Comparison of ENCODE assay signal across 8 mouse cellular contexts in the genomic region with DNA sequence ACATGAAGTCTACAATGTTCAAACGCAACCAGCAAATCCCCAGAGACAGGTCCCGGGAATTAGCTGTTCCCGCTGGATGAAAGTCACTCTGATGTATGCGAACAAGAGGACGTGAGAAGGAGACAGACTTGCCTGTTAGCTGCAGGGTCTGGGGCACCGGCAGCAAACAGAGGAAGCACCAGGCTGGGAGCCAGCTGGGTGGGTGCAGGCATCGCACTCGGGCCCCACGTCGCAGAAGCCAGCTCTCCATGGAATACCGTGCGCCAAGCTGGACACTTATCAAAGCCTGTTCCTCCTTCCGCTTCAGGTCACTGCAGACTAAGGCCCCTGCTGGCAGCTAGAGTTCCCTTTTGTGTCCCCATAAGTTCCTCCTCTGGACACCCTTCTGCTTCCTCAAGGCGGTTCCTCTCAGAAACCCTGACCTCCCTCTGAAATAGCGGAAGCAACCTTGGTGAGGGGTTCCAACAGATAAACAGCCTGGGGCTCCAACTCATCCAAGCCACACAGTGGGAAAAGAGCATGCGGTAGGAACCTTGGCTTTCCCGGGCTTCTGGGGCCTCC. TPM values are rescaled to one million over a fixed set of nuclear protein-coding genes. Genes with fewer than 3 reads are reported as not detected.
A peak's percentile ranks its signal among the peaks of the same experiment; 100 is the strongest.
DNase-seq lines count a peak whose midpoint lies in the region; ATAC-seq lines count a peak whose summit lies in the region.

A gene (minus strand): TSS at position 326 of the 561 bp plus-strand sequence.

- H3K4me3 ChIP-seq in kidney, embryonic 15.5 days (replicated peaks) = no peak within 1 kb of the TSS
- peak within 1 kb of the TSS; percentile 19; the same call in 1 of the 2 replicates for H3K4me3 ChIP-seq in embryonic facial prominence, embryonic 10.5 days
- H3K4me3 ChIP-seq in lung, embryonic 15.5 days = peak within 1 kb of the TSS; percentile 2; the same call in 1 of the 2 replicates

- no peak within 1 kb of the TSS for H3K27ac ChIP-seq in kidney, embryonic 15.5 days
- peak within 1 kb of the TSS; percentile 55; the same call in 1 of the 2 replicates for H3K27ac ChIP-seq in embryonic facial prominence, embryonic 10.5 days (replicated peaks)
- no peak within 1 kb of the TSS for H3K27ac ChIP-seq in lung, embryonic 15.5 days

- H3K9ac ChIP-seq in kidney, embryonic 15.5 days = no peak within 1 kb of the TSS
- H3K9ac ChIP-seq in lung, embryonic 15.5 days = no peak within 1 kb of the TSS

- WGBS in kidney, embryonic 15.5 days = 42% methylated on average over 17 of the region's 17 CpGs
- 40% methylated on average over 17 of the region's 17 CpGs for WGBS in embryonic facial prominence, embryonic 10.5 days
- WGBS in lung, embryonic 15.5 days = 37% methylated on average over 17 of the region's 17 CpGs

- H3K27me3 ChIP-seq in kidney, embryonic 15.5 days = peaks cover 33% of the 10 kb centered on the region
- H3K27me3 ChIP-seq in embryonic facial prominence, embryonic 10.5 days (replicated peaks; ENCODE audit: low read depth, poor library complexity, severe bottlenecking) = peaks cover 67% of the 10 kb centered on the region
- 0 out of 2 replicates have a peak, but pooled peaks cover 21% of the 10 kb centered on the region for H3K27me3 ChIP-seq in lung, embryonic 15.5 days

- no peaks in the 10 kb centered on the region for H3K36me3 ChIP-seq in kidney, embryonic 15.5 days
- no peaks in the 10 kb centered on the region for H3K36me3 ChIP-seq in embryonic facial prominence, embryonic 10.5 days (replicated peaks)
- H3K36me3 ChIP-seq in lung, embryonic 15.5 days = no peaks in the 10 kb centered on the region

- H3K4me1 ChIP-seq in kidney, embryonic 15.5 days = peaks cover 49% of the 10 kb centered on the region
- H3K4me1 ChIP-seq in embryonic facial prominence, embryonic 10.5 days = peaks cover 50% of the 10 kb centered on the region
- H3K4me1 ChIP-seq in lung, embryonic 15.5 days = peaks cover 46% of the 10 kb centered on the region

- no peak for ATAC-seq in kidney, embryonic 15.5 days (replicated peaks; ENCODE audit: low FRiP score)
- peak; percentile 62 to 66 for ATAC-seq in hematopoietic stem cell, adult 5-6 weeks (replicated peaks in 1 of 2; ENCODE audit: insufficient read depth in 1 of 2, low FRiP score in 2 of 2, low TSS enrichment in 1 of 2, low read depth in 1 of 2, poor library complexity in 2 of 2, severe bottlenecking in 2 of 2)
- no peak for ATAC-seq in lung, embryonic 15.5 days (ENCODE audit: borderline replicate concordance, extremely low read depth, low FRiP score, low TSS enrichment)

- no peak for DNase-seq in kidney, adult 8-10 months
- DNase-seq in embryonic facial prominence, embryonic 10.5 days (ENCODE audit: low spot score) = no peak
- peak; percentile 5 for DNase-seq in spleen, adult 12 weeks (ENCODE audit: low spot score)
- DNase-seq in layer of hippocampus, postnatal 36 days = no peak
- DNase-seq in embryo, embryonic 11 days = no peak

- no peaks in the 10 kb centered on the region for H3K9me3 ChIP-seq in kidney, embryonic 15.5 days (replicated peaks)
- H3K9me3 ChIP-seq in embryonic facial prominence, embryonic 10.5 days = no peaks in the 10 kb centered on the region
- no peaks in the 10 kb centered on the region for H3K9me3 ChIP-seq in lung, embryonic 15.5 days

- 0 out of 2 replicates have a peak within 1 kb of the TSS, but pooled peaks have one; percentile 20 for H3K4me2 ChIP-seq in kidney, embryonic 15.5 days
- H3K4me2 ChIP-seq in lung, embryonic 15.5 days = peak within 1 kb of the TSS; percentile 10

RNA-seq across cellular contexts. Expression of the gene that starts here (rescaled TPM):
- 2.9 and 3.0 TPM in 2 replicates for polyA plus RNA-seq in kidney, embryonic 15.5 days (2015; fragmentation: Nextera tagmentation; extraction: Ambion mirVana)
- polyA plus RNA-seq in embryonic facial prominence, embryonic 10.5 days (2016; fragmentation: Nextera tagmentation; extraction: Ambion mirVana) = 2.4 and 2.6 TPM in 2 replicates
- 19.2 and 41.0 TPM in 2 replicates for total RNA-seq in hematopoietic stem cell, adult 5-6 weeks (2017)
- polyA plus RNA-seq in lung, embryonic 15.5 days (2015; fragmentation: Nextera tagmentation; extraction: Ambion mirVana) = 3.5 and 3.8 TPM in 2 replicates
- total RNA-seq in layer of hippocampus, postnatal 36 days (2021) = 1 to 10 TPM; 1.8 to 2.1 TPM

Comparison
In these comparisons a context has a peak if more than half of its experiments do, and no peak if none do; other contexts are left out.
1. ATAC-seq: peak in hematopoietic stem cell, adult 5-6 weeks (2 of 2); none in kidney, embryonic 15.5 days (single experiment) and lung, embryonic 15.5 days (single experiment).